Mouse (Mus musculus): ENCODE results near the gene Acvr1.

- no peak for TF ChIP-seq POLR2A (IDR thresholded peaks at IDR 0.05; ENCODE audit: borderline replicate concordance, insufficient read depth, low read length)
- TF ChIP-seq CTCF (IDR thresholded peaks at IDR 0.05; ENCODE audit: borderline replicate concordance, insufficient read depth, low read depth, low read length) = no peak
Observed at GRCm38 (mm10) chr2:58546264-58546663, 20.7 kb downstream of the Acvr1 start.
